Mouse (Mus musculus) T-helper 2 cell (primary cell): ENCODE measurements at regions not wholly inside any gene's neighbourhood (a gene's known extent, or its start where the extent isn't known, plus 50 kb on each side); places are given as distances from the start of the nearest gene placed in this dataset.
"Not testable (repeated sequence)": the region's sequence is repeated elsewhere in the genome, so short reads cannot be mapped to it uniquely, and the experiment has no call there.

Experiments used
- in situ Hi-C: fragments of 300-600 bp; cut with MboI, MseI; formaldehyde crosslinking; loops from one replicate; pipeline ENCODE4 v1.15.1; 2025; ENCODE audit warnings: high pct_unique_total_duplicates

DNA sequence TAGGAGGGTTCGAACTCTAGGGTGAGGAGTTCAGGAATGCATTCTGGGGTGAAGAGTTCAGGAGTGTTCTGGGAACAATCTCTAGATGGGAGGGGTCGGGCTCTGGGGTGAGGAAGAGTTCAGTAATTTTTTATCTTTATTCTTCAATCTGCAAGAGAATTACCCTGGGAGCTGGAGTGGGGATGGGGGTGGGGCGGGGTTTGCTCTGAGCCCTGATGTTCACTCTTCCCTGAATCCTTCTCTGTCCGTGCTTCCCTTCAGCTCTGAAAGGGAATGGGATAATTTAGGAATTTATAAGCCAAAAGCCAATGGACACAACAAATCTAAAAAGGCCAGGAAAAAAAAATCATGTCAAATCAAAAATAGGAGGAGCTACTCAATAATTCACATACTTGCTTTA is 122.8 kb upstream of the Trim24 start:
- in situ Hi-C loops, result not testable (repeated sequence)

DNA sequence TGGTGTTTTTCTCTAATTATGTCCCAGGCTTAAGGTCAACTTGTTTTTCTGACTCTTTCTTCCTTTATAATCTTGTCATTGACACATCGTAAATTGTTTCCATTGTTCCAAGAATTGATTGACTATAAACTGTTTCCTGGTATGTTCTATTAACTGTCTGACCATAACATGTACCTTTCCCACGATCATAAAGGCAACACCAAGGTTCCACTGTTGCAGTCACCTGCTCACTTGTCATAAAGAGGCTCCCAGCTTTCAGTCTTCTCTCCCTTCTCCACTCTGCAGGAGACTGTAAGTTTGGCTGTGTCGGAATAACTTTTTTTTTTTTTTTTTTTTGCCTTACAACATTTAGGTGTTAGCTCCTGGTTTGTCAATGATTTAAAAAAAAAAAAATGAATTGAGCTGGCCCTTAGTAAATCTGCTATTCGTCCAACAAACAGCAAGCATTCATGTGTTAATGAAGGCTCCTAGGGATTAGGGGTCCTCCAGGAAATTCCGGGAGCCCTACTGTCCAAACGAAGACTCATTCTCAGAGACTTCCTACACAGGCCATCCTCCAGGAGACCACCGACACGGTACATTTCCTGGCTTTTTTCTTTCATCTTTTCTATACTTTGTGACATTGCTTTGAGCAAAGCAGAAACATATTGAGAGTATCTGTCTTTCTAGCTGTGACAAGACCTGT is 122.2 kb upstream of the Trim24 start:
- in situ Hi-C loops, result no loop called here

DNA sequence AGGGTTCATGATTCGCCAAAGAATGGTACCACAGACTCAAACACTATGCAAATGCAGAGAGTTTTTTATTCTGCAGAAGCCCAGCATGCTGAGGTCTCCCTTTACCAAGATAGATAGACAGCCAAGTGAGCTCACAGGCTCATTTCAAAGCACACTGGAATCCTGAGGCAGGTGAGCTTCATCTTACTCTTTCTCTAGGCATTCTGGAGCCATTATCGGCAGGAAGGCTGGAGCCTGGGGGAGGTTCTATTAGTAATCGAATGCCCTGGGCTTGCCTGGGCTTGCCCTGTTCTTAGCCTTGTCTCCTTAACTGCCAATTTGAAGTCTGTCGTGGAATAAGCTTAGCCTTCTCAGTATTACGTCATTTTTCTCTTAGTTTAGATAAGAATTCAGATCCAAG is 121.6 kb upstream of the Trim24 start:
- in situ Hi-C loops, result no loop called here

DNA sequence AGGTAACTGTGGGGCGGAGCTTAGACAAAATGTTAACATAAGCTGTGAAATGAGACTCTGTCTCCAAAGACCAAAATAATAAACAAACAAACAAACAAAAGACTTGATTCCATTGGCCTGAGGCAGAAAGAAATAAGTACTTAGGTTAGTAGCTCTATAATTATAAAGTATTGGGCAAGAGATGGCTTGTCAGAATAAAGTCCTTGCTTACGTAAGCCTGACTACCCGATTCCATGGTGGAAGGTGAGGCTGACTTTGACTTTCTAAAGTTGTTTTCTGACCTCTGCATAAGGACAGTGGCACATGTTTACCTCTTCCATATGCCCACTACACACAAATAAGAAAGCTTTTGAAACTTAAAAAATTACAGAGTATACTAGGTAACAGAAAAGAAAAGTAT is 120.3 kb upstream of the Trim24 start:
- in situ Hi-C loops, result no loop called here

DNA sequence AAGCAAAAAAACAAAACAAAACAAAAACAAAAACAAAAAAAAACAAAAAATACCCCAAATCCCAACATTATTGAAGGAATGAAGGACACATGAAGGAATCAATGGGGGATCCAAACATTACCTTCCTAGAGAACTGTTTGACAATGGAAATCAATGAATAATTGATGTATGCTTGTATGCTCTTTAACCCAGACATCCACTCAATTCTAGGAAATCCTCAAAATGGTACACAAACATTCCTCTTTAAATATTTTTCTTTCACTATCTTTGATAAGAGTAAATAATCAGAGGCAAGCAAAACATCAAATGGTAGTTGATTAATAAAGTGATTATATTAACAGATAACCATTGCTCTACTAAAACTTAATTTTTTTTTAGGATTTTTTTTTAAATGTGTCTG is 118.9 kb upstream of the Trim24 start:
- in situ Hi-C loops, result no loop called here

DNA sequence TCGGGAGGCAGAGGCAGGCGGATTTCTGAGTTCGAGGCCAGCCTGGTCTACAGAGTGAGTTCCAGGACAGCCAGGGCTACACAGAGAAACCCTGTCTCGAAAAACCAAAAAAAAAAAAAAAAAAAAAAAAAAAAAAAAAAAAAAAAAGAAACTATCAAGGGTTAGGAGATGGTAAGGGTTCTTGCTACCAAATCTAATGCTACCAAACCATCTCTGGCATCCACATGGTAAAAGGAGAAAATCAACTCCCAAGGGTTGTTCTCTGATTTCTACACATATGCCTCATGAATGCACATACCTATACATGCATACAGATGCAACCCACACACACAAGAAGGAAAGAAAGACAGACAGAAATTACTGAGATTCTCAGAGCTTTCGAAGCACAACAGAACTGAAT is 109.6 kb upstream of the Trim24 start:
- in situ Hi-C loops, result not testable (repeated sequence)

DNA sequence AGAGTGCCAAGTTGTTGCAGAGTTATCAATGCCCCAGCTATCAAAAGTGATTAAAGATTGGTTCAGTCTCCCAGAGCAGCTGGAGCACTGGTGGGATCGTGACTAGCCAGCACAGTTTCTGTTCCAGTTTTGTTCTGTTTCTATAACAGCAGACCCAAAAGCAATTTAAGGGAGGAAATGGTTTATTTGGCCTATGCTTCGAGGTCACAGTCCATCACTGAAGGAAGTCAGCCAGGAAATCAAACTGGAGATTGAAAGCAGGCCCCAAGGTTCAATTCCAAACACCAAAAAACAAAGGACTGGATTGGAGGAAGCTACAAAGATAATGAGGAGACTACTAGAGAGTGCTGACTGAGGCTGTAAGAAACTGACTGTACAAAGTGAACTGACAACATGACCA is 107.6 kb upstream of the Trim24 start:
- in situ Hi-C loops, result no loop called here

DNA sequence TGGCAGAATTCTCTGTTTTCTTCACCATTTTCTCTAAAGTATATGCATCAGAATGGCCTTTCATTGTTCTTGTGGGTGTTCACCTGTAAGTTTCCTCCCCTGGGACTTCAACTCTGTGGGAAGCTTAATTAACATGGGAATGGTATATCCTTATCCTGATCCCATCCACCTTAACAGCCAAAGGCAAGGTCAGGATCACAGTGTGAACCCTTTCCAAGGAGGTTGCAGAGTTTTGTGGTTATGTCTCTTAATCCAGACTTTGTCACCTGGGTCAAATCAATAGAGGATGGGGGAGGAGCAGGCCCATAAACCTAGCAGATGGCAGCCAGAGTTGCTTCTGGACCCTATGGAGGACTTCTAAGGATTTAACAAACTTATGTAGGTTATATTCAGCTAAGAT is 102.9 kb upstream of the Trim24 start:
- in situ Hi-C loops, result no loop called here

DNA sequence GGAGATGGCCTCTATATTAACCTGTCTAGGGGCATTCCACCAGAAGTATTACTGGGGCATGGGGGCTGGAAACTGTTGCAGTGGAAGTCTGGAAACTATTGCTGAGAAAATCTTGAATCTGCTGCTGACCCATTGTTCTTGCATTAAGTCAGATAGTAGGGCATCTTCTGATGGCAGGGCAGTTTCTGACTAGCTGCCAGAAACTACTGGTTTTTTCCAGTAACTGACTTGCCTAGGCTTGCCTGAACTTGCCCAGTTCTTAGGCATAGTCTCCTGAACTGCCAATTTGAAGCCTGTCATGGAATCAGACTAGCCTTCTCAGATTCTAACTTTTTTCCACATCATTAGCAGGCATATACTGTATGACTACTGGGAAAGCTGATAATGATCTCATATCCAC is 97.3 kb upstream of the Trim24 start:
- in situ Hi-C loops, result loop anchor here (10.0 kb wide), 1 partner anchor 968 kb away; no protein-coding TSS in a partner anchor

DNA sequence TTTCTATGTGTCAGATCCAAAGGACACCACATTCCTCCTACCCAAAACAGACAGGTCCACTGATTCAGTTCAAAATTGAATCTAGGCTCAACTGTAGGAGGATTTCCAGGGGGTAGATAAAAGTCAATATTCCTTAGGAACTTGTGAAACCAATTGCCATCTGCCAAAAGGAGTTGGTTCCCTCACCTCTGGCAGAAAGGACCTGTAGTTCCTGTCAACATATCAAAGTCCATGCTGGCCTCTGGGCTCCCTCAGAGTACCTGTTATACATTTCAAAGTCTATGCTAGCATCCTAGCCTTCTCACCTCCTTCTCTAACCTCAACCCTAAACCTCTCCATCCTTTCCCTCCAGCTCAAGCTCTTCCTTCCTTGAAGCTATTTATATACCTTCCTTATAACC is 95.5 kb upstream of the Trim24 start:
- in situ Hi-C loops, result loop anchor here (10.0 kb wide), 1 partner anchor 970 kb away; no protein-coding TSS in a partner anchor

DNA sequence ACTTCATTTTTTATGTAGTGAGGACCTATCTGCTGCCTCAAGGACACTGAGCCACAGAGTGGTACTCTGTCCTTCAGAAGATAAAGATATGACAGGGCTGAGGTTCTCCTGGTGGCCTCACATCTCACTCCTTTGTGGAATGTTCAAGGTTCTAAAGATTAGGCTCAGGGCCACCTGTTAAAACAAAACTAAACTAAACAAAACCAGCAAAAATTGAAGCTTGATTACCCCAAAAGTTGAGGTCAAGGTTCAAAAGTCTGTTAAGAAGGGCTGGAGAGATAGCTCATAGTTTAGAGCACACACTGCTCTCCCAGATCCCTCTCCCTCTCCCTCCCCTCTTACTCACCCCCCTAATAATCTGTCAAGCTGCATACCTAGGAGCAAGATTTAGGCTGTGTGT is 90.7 kb upstream of the Trim24 start:
- in situ Hi-C loops, result loop anchor here (10.0 kb wide), 1 partner anchor 975 kb away; no protein-coding TSS in a partner anchor

DNA sequence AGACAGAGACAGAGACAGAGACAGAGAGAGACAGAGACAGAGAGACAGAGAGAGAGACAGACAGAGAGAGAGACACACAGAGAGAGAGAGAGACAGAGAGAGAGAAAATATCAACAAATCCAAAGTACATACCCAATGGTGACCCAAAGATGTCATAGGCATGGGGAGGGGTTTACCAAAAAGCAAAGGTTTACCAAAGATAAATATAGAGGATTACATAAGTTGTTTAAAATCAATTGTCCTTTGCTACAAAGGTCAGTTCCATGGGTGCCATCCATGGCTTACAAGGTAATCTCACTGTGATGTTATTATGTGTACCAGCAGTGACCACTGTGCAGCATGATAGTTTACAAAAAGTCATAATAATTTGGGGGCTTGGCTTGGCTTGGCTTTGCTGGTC is 88.7 kb upstream of the Trim24 start:
- in situ Hi-C loops, result no loop called here

DNA sequence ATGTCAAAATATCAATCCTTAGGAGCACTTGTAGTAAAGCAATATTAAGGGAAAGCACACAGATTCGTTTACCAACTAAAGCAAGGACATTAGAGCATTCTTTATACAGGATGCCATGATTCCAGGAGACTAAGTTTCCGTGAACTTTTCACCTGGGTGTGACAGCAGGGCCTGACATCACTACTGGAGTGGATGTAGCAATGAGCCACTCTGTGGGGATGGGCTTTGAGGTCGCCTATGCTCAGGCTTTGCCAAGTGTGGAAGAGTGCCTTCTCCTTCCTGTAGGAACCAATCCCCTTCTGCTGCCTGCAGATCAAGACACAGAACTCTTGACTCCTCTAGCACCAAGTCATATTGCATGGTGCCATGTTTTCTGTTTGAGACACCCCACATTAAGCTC is 85.3 kb upstream of the Trim24 start:
- in situ Hi-C loops, result not testable (repeated sequence)

DNA sequence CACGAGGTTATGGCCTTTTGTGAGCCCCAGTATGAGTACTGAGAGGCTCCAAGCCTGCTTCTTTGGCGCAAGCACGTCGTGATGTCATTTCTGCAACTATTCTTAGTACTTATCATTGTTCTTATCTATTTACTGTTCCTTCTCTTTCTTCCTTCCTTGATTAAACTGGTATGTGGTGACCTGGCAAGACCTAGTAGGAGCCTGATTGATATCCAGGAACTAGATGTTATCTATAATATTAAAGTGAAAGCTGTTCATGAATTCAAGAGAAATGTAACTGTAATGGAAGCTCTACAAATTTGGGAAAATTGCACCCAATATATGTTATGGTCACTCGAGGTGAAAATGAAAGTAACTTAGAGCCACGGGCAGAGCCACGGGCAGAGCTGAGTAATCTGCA is 84.9 kb upstream of the Trim24 start:
- in situ Hi-C loops, result no loop called here

DNA sequence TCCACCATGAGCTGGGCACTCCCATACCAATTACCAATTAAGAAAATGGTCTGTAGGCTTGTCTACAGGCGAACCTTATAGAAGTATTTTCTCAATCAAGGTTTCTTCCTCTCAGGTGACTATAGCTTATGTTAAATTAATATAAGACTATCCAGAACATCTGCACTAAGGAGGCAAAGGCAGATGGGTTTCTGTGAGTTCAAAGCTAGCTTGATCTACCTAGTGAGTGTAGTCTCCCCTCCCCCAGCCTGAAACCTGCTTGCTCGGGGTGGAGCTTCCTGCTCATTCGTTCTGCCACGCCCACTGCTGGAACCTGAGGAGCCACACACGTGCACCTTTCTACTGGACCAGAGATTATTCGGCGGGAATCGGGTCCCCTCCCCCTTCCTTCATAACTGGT is 82.8 kb upstream of the Trim24 start:
- in situ Hi-C loops, result not testable (repeated sequence)

DNA sequence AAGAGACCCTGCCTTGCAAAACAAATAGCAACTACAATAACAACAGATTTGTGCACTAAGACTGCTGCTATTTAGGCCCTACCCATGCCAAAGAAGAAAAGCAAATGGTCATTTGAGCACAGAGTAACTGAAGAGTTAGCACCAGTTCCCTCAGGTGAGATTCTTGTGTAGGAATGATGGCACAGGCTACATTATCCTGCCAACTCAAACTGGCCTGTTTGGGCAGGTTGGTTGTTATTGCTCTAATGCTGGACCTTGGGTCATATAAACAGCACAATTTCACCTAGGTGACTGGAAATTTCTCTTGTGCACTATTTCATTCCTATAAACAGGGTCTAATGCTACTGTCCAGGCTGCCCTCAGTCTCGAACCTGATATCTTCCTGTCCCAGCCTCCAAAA is 79.7 kb upstream of the Trim24 start:
- in situ Hi-C loops, result no loop called here

DNA sequence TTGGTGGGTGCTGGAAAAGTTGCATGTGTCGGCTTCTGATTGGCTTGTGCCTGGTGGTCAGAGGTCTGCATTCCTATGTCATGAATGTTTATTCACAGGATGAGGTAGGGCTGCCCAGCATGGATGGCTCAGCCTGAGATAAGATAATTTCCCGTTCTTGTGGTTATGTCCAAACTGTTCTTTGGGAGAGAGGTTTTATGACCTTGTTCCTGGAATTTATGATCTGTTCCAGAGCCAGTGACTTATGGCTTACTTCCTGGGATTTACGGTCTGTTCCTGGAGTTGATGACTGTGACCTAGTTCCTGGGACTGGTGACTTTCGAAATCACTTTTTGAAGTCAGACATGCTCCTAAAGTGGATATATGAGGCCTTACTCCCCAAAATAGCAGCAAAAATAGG is 76.4 kb upstream of the Trim24 start:
- in situ Hi-C loops, result no loop called here

DNA sequence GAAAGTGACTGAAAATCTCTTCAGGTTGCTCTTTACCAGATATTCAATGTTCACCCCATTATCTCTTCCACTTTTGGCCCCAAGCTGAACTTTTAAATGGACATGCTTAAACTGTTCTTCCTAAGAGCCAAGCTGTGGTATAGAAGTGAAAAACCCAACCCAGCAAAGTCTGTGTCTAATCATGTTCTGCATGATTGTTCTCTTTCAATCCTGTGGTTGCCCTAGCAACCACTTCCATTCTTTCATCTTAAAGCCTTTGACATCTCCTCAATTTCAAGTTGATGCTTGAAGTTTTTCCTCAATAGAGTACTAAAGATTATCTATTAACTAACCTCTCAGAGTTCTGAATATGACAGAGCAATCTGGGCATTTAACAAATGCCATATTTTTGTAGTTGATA is 75.6 kb upstream of the Trim24 start:
- in situ Hi-C loops, result no loop called here

DNA sequence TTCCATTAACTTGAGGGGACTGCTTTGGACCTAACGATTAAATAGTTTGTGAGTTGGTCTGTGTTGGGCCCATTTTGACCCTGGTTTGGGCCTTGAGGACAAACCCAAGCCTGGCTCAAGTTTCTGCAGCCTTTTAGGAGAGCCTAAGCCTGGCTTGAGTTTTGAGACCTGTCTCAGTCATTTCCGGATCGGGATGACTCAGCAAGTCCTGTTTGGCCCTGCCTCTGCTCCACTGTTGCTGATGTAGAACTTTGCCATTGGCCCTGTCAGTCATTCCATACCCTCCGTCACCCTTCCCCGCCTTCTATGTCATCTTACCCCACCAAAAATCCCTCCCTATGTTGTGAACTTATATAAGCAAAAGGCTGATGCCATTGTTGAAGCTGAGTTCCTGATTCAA is 67.4 kb upstream of the Trim24 start:
- in situ Hi-C loops, result no loop called here

DNA sequence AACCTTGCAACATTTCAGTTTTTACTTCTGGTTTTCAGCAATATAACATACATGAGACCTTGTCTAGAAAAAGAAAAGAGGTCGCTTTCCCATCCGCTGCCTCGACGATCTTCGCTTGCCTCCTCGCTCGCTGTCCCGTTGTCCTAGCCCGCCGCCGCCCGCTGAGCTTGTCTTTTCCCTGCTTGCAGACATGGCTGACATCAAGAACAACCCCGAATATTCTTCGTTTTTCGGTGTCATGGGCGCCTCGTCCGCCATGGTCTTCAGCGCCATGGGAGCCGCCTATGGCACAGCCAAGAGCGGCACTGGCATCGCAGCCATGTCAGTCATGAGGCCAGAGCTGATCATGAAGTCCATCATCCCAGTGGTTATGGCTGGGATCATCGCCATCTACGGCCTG is 64.7 kb upstream of the Trim24 start:
- in situ Hi-C loops, result not testable (repeated sequence)

DNA sequence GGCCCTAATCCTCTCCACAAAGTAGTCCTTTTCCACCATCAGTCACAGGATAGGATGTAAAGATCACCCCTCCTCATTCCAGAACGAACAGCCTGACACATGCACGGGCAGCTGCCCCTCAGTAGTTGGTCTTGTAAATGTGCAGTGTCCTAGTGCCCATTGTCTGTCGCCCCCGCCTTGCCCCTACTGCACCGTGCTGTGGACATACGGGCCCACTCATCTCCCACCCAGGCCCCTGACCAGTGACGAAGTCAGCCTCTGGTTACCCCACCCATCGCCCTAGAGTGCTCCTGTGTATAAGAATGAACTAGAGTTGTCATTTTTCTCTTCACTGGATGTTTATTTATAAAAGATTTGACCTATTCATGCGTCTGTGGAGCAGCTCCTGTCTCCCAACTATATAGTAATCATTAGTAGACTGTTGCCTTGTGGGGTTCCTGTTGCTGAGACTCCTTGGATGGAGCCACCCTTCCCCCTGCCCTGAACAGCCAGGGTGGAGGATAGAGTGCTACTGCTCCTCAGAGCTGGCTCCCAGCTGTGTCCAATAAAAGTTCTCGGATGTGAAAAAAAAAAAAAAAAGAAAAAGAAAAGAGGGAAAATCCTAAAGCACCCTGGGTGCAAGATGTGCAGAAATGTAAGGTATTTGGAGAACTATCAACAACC is 64.0 kb upstream of the Trim24 start:
- in situ Hi-C loops, result not testable (repeated sequence)

DNA sequence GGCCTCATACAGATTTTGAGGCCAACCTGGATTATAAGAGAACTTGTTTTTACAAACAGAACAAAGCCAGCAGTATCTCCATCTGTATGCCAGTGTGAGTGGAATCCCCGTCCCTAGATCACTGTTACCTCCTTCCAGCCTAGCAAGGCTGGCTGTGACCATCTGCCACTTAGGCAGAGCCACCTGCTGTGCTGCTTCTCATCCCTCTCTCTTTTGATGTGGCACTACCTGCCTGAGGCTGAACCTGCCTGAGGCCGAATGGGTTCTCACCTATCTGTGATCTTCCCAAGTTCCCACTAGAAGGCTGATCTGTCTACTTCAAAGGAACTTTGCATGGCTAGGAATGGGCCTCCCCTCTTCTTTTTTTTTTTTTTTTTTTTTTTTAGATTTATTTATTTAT is 55.4 kb upstream of the Trim24 start:
- in situ Hi-C loops, result not testable (repeated sequence)
